Mouse (Mus musculus) lung, adult 2 months (tissue): ENCODE data around the gene 2510039O18Rik.

Experiments used
- CTCF ChIP-seq: fragments of 200-500 bp; IDR thresholded peaks from 2 replicates; pipeline ENCODE4 v1.5.1; 2011; ENCODE audit warnings: mild to moderate bottlenecking, low read length, control low read depth; ENCODE audit not compliant: insufficient read depth
- POLR2A ChIP-seq: fragments of 200-500 bp; IDR thresholded peaks from 2 replicates; pipeline ENCODE4 v1.6.1; 2011; ENCODE audit warnings: low read depth, mild to moderate bottlenecking, control low read depth, low read length, borderline replicate concordance; ENCODE audit errors: extremely low read depth

- TF ChIP-seq CTCF, result 0 out of 2 replicates have a peak, but pooled peaks have one; percentile 13
- no peak for TF ChIP-seq POLR2A
These were observed 12.9 kb downstream of the 2510039O18Rik start for GRCm38 (mm10) chr4:147953590-147953989.
